Mouse (Mus musculus): ENCODE results near the gene Il1rl1. TPM values are rescaled to one million over a fixed set of nuclear protein-coding genes. Genes with fewer than 3 reads are reported as not detected.

Il1rl1 gene
- polyA plus RNA-seq, 1 experiment, result 0.28 TPM

GRCm38 (mm10) chr1:40494594-40494993, 65.2 kb downstream of the Il1rl1 start:
- H3K27me3 ChIP-seq (replicated peaks; ENCODE audit: control insufficient read depth, insufficient read depth, low read length), result no peaks in the 10 kb centered on the region
- TF ChIP-seq CTCF (conservative IDR thresholded peaks at IDR 0.05; ENCODE audit: insufficient read depth, insufficient read length, low read depth, low read length) (no peak), POLR2A (IDR thresholded peaks at IDR 0.05; ENCODE audit: low read depth, low read length) (no peak)
- no peaks in the 10 kb centered on the region for H3K36me3 ChIP-seq (ENCODE audit: control insufficient read depth, insufficient read depth, low read length)
- no peak overlapping the region for H3K27ac ChIP-seq (ENCODE audit: insufficient read depth, low read depth, low read length)
- WGBS, result 91% methylated on average over 4 of the region's 4 CpGs
- H3K4me3 ChIP-seq (ENCODE audit: insufficient read depth, low read depth, low read length), result no peak overlapping the region
- no peaks in the 10 kb centered on the region for H3K4me1 ChIP-seq (ENCODE audit: control insufficient read depth, insufficient read depth, low read length)
- no peak for DNase-seq

- H3K4me3 ChIP-seq (ENCODE audit: insufficient read depth, low read depth, low read length), result no peak overlapping the region
- TF ChIP-seq POLR2A (IDR thresholded peaks at IDR 0.05; ENCODE audit: low read depth, low read length) (no peak), CTCF (conservative IDR thresholded peaks at IDR 0.05; ENCODE audit: insufficient read depth, insufficient read length, low read depth, low read length) (no peak)
- no peaks in the 10 kb centered on the region for H3K4me1 ChIP-seq (ENCODE audit: control insufficient read depth, insufficient read depth, low read length)
- H3K27me3 ChIP-seq (replicated peaks; ENCODE audit: control insufficient read depth, insufficient read depth, low read length), result no peaks in the 10 kb centered on the region
- H3K36me3 ChIP-seq (ENCODE audit: control insufficient read depth, insufficient read depth, low read length), result no peaks in the 10 kb centered on the region
- WGBS, result 84% methylated on average over 1 of the region's 1 CpGs
- H3K27ac ChIP-seq (ENCODE audit: insufficient read depth, low read depth, low read length), result no peak overlapping the region
- no peak for DNase-seq
Measured at GRCm38 (mm10) chr1:40499708-40500107, 70.3 kb downstream of the Il1rl1 start.

- TF ChIP-seq CTCF (conservative IDR thresholded peaks at IDR 0.05; ENCODE audit: insufficient read depth, insufficient read length, low read depth, low read length), result no peak
- TF ChIP-seq POLR2A (IDR thresholded peaks at IDR 0.05; ENCODE audit: low read depth, low read length), result no peak
Measured at GRCm38 (mm10) chr1:40501126-40501525, 71.8 kb downstream of the Il1rl1 start.

GRCm38 (mm10) chr1:40501546-40502398, 72.4 kb downstream of the Il1rl1 start:
- H3K27me3 ChIP-seq (replicated peaks; ENCODE audit: control insufficient read depth, insufficient read depth, low read length), result no peaks in the 10 kb centered on the region
- no peaks in the 10 kb centered on the region for H3K4me1 ChIP-seq (ENCODE audit: control insufficient read depth, insufficient read depth, low read length)
- no peak for TF ChIP-seq POLR2A (IDR thresholded peaks at IDR 0.05; ENCODE audit: low read depth, low read length)
- no peak for DNase-seq
- H3K27ac ChIP-seq (ENCODE audit: insufficient read depth, low read depth, low read length), result no peak overlapping the region
- H3K36me3 ChIP-seq (ENCODE audit: control insufficient read depth, insufficient read depth, low read length), result no peaks in the 10 kb centered on the region
- 80% methylated on average over 11 of the region's 11 CpGs for WGBS
- H3K4me3 ChIP-seq (ENCODE audit: insufficient read depth, low read depth, low read length), result no peak overlapping the region

More at GRCm38 (mm10) chr1:40501126-40501525, 71.8 kb downstream of the Il1rl1 start:
- DNase-seq, result no peak
- no peaks in the 10 kb centered on the region for H3K36me3 ChIP-seq (ENCODE audit: control insufficient read depth, insufficient read depth, low read length)
- H3K4me3 ChIP-seq (ENCODE audit: insufficient read depth, low read depth, low read length), result no peak overlapping the region
- H3K27me3 ChIP-seq (replicated peaks; ENCODE audit: control insufficient read depth, insufficient read depth, low read length), result no peaks in the 10 kb centered on the region
- WGBS, result 82% methylated on average over 4 of the region's 4 CpGs
- no peaks in the 10 kb centered on the region for H3K4me1 ChIP-seq (ENCODE audit: control insufficient read depth, insufficient read depth, low read length)
- H3K27ac ChIP-seq (ENCODE audit: insufficient read depth, low read depth, low read length), result no peak overlapping the region

- Histone ChIP-seq H3K27me3 (replicated peaks; ENCODE audit: control insufficient read depth, insufficient read depth, low read length) (no peaks in the 10 kb centered on the region), H3K4me1 (ENCODE audit: control insufficient read depth, insufficient read depth, low read length) (no peaks in the 10 kb centered on the region), H3K27ac (ENCODE audit: insufficient read depth, low read depth, low read length) (no peak overlapping the region), H3K4me3 (ENCODE audit: insufficient read depth, low read depth, low read length) (no peak overlapping the region), H3K36me3 (ENCODE audit: control insufficient read depth, insufficient read depth, low read length) (no peaks in the 10 kb centered on the region)
- TF ChIP-seq CTCF (conservative IDR thresholded peaks at IDR 0.05; ENCODE audit: insufficient read depth, insufficient read length, low read depth, low read length), result no peak
- TF ChIP-seq POLR2A (IDR thresholded peaks at IDR 0.05; ENCODE audit: low read depth, low read length), result no peak
- WGBS, result 58% methylated on average over 5 of the region's 5 CpGs
- DNase-seq, result no peak
Measured at GRCm38 (mm10) chr1:40504548-40504947, 75.2 kb downstream of the Il1rl1 start.

Other genes with a start within 250 kb of the Il1rl1 start
- 3.3 and 3.4 TPM in 2 replicates for gene Il1r1, start 204.5 kb upstream of the Il1rl1 start, polyA plus RNA-seq (2012; rRNA removed)
- 1.3 and 1.4 TPM in 2 replicates for gene Il1rl2, start 105.0 kb upstream of the Il1rl1 start, polyA plus RNA-seq (2012; rRNA removed)
- gene Il18r1, start 36.0 kb downstream of the Il1rl1 start, polyA plus RNA-seq (2012; rRNA removed), result 0.34 and 0.58 TPM in 2 replicates
- gene Il18rap, start 85.8 kb downstream of the Il1rl1 start, polyA plus RNA-seq (2012; rRNA removed), result 0.11 and 0.30 TPM in 2 replicates
- gene Slc9a4, start 150.5 kb downstream of the Il1rl1 start, polyA plus RNA-seq (2012; rRNA removed), result 2.9 and 5.0 TPM in 2 replicates

Data from kidney, adult 2 months (tissue).